Mouse (Mus musculus) kidney, embryonic 15.5 days (tissue): Measurements from ENCODE around the gene Il27ra. TPM values are rescaled to one million over a fixed set of nuclear protein-coding genes. Genes with fewer than 3 reads are reported as not detected.
A peak's percentile ranks its signal among the peaks of the same experiment; 100 is the strongest.

ENCODE experiments used
- ATAC-seq: fragments of 200-750 bp; cut with Nextera tagmentation; replicated peaks from 2 replicates; pipeline ENCODE4 v1.8.0; 2017; ENCODE audit warnings: moderate TSS enrichment; ENCODE audit not compliant: low FRiP score
- H3K27ac ChIP-seq: fragments of 300-500 bp; sonication (generic); 2 replicates; pipeline ENCODE4 v1.5.1; 2015; ENCODE audit warnings: mild to moderate bottlenecking, inconsistent platforms
- H3K27me3 ChIP-seq: fragments of 300-500 bp; sonication (generic); 2 replicates; pipeline ENCODE4 v1.6.1; 2015; ENCODE audit warnings: inconsistent platforms
- H3K36me3 ChIP-seq: fragments of 300-500 bp; sonication (generic); 2 replicates; pipeline ENCODE4 v1.6.1; 2015; ENCODE audit warnings: inconsistent platforms
- H3K4me1 ChIP-seq: fragments of 300-500 bp; sonication (generic); 2 replicates; pipeline ENCODE4 v1.6.1; 2015; ENCODE audit warnings: inconsistent platforms
- H3K4me2 ChIP-seq: fragments of 300-500 bp; sonication (generic); 2 replicates; pipeline ENCODE4 v1.6.1; 2015; ENCODE audit warnings: moderate library complexity, mild to moderate bottlenecking, inconsistent platforms
- H3K4me3 ChIP-seq: fragments of 300-500 bp; sonication (generic); replicated peaks from 2 replicates; pipeline ENCODE4 v1.5.1; 2015; ENCODE audit warnings: mild to moderate bottlenecking, inconsistent platforms
- H3K9ac ChIP-seq: fragments of 300-500 bp; sonication (generic); 2 replicates; pipeline ENCODE4 v1.6.1; 2015; ENCODE audit warnings: mild to moderate bottlenecking, inconsistent platforms
- H3K9me3 ChIP-seq: fragments of 300-500 bp; sonication (generic); replicated peaks from 2 replicates; pipeline ENCODE4 v1.6.1; 2016; ENCODE audit warnings: inconsistent platforms
- WGBS: fragments of 180-500 bp; shearing (Covaris S2); methylation state at CpG from one replicate; pipeline ENCODE4 v1.1.7; 2015; ENCODE audit warnings: mixed read lengths; 5-methylcytosine and 5-hydroxymethylcytosine counted together
- polyA plus RNA-seq: library from polyadenylated mRNA; unstranded; fragments of >200 nt; fragmentation: Nextera tagmentation; extraction: Ambion mirVana; gene quantifications from 2 replicates; pipeline ENCODE4 v1.2.1, GENCODE M21; 2015

Il27ra gene
- polyA plus RNA-seq, 1 experiment from 2014 or later, result 3.2 TPM

- H3K4me3 ChIP-seq, result peak within 1 kb of the TSS; percentile 11
Observed at GRCm38 (mm10) chr8:84001281-84002000, 40.9 kb downstream of the Il27ra start, which contains the start of gene 1700067K01Rik. Gene 1700067K01Rik, plus strand, starts transcription at chr8:84001502.

DNA sequence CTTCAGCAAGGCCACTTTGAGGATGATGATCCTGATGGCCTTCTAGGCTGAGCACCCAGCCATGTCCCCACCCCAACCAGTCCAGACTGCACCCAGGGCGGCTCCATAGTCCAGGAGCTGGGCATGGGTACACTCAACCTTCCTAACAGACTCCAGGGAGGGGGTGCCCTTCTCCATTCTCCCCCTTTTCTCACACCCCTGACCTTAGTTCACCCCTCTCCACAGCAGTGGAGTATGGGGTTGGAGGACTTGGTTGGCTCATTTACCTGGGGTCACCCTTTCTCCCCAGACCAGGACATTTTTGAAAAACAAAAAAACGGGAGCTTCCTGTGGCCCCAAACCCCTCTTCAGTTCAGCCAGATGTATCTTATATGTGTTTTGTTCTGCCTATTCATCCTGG is 42.6 kb downstream of the Il27ra start:
- H3K4me2 ChIP-seq, result peak overlapping the region; percentile 92; the same call in 1 of the 2 replicates
- peaks cover 6% of the 10 kb centered on the region; the same call in 1 of the 2 replicates for H3K27me3 ChIP-seq
- 88% methylated on average over 2 of the region's 2 CpGs for WGBS
- H3K9me3 ChIP-seq, result no peaks in the 10 kb centered on the region
- no peak overlapping the region for H3K27ac ChIP-seq
- ATAC-seq, result no peak
- H3K4me1 ChIP-seq, result peaks cover 56% of the 10 kb centered on the region
- H3K9ac ChIP-seq, result 0 out of 2 replicates have a peak overlapping the region, but pooled peaks have one; percentile 4
- H3K4me3 ChIP-seq, result peak overlapping the region; percentile 71; the same call in 1 of the 2 replicates
- H3K36me3 ChIP-seq, result peaks cover 41% of the 10 kb centered on the region

More at GRCm38 (mm10) chr8:84001281-84002000, 40.9 kb downstream of the Il27ra start, which contains the start of gene 1700067K01Rik:
- H3K27me3 ChIP-seq, result peaks cover 6% of the 10 kb centered on the region; the same call in 1 of the 2 replicates
- peaks cover 36% of the 10 kb centered on the region for H3K36me3 ChIP-seq
- no peak within 1 kb of the TSS for H3K27ac ChIP-seq
- 33% methylated on average over 61 of the region's 61 CpGs for WGBS
- H3K4me2 ChIP-seq, result peak within 1 kb of the TSS; percentile 44
- no peak for ATAC-seq
- no peaks in the 10 kb centered on the region for H3K9me3 ChIP-seq
- no peak within 1 kb of the TSS for H3K9ac ChIP-seq
- peaks cover 50% of the 10 kb centered on the region for H3K4me1 ChIP-seq

DNA sequence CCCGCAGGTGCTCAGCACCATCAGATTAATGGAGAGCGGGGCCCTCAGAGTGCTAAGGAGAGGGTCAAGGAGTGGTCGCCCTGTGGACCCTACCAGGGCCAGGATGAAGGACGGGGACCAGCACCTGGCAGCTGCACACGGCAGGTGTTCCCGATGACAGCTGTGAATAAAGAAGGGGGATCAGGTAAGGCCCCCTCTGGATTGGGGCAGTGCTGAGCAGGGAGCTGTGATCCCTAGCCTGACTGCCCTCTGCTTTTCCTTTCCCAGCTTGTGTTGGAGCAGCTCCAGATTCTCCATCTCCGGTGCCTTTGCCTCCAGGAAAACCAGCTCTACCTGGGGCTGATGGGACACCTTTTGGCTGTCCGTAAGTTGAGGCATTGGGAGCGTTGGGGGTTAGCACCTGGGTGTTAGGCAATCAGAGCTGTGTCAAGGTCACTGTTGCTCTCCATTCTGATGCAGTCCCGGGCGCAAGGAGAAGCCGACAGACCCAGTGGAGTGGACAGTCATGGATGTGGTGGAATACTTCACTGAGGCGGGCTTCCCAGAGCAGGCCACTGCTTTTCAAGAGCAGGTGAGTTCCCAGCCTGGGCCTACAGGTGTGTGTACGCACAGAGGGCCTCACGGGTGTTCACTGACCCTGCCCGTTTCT is 43.2 kb downstream of the Il27ra start:
- Histone ChIP-seq H3K9ac (peak overlapping the region; percentile 72), H3K9me3 (no peaks in the 10 kb centered on the region), H3K27me3 (peaks cover 6% of the 10 kb centered on the region; the same call in 1 of the 2 replicates), H3K4me2 (peak overlapping the region; percentile 92), H3K27ac (0 out of 2 replicates have a peak overlapping the region, but pooled peaks have one; percentile 89), H3K36me3 (peaks cover 48% of the 10 kb centered on the region), H3K4me1 (peaks cover 52% of the 10 kb centered on the region), H3K4me3 (peak overlapping the region; percentile 71)
- no peak for ATAC-seq
- 63% methylated on average over 16 of the region's 16 CpGs for WGBS

DNA sequence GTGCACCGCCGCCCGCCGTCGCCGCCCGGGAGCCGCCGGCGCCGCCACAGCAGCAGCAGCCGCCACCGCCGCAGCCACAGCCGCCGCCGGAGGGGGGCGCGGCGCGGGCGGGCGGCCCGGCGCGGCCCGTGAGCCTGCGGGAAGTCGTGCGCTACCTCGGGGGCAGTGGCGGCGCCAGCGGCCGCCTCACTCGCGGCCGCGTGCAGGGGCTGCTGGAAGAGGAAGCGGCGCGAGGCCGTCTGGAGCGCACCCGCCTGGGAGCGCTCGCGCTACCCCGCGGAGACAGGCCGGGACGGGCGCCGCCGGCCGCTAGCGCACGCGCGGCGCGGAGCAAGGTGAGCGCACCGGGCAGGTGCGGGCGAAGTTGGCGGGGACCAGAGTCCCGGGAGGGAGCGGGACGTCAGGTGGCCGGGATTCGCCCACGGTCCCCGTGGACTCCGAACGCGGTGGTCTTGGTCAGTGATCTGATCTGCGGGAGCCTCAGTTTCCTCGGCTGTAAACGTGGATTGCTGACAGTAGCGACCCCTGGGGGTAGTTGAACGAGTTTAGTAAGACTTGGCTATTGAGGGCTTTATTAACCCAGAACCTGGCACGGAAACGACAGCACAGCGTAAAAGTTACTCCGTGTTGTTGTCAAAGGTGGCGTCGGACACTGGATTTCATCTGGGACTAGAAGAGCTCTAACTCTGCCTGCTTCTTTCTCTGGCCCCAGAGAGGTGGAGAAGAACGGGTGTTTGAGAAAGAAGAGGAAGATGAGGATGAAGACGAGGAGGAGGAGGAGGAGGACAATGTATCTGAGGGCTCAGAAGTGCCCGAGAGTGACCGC is 43.9 kb downstream of the Il27ra start:
- WGBS, result 1% methylated on average over 71 of the region's 92 CpGs
- H3K9me3 ChIP-seq, result no peaks in the 10 kb centered on the region
- peak overlapping the region; percentile 92 for H3K4me2 ChIP-seq
- peak overlapping the region; percentile 72 for H3K9ac ChIP-seq
- peak; percentile 35 for ATAC-seq
- peak overlapping the region; percentile 89 for H3K27ac ChIP-seq
- H3K4me3 ChIP-seq, result peak overlapping the region; percentile 71
- peaks cover 6% of the 10 kb centered on the region; the same call in 1 of the 2 replicates for H3K27me3 ChIP-seq
- peaks cover 44% of the 10 kb centered on the region for H3K4me1 ChIP-seq
- H3K36me3 ChIP-seq, result peaks cover 54% of the 10 kb centered on the region

GRCm38 (mm10) chr8:83997511-83998141 is 44.8 kb downstream of the Il27ra start, which contains the start of gene Samd1:
Gene Samd1, plus strand, starts transcription at chr8:83997672.
- Histone ChIP-seq H3K9me3 (no peaks in the 10 kb centered on the region), H3K9ac (peak within 1 kb of the TSS; percentile 76), H3K4me1 (peaks cover 38% of the 10 kb centered on the region), H3K27ac (peak within 1 kb of the TSS; percentile 97), H3K27me3 (peaks cover 6% of the 10 kb centered on the region; the same call in 1 of the 2 replicates), H3K4me3 (peak within 1 kb of the TSS; percentile 71), H3K4me2 (peak within 1 kb of the TSS; percentile 92), H3K36me3 (peaks cover 55% of the 10 kb centered on the region)
- under 1% methylated on average over 68 of the region's 112 CpGs for WGBS
- ATAC-seq, result no peak; the same call in 1 of the 2 replicates

DNA sequence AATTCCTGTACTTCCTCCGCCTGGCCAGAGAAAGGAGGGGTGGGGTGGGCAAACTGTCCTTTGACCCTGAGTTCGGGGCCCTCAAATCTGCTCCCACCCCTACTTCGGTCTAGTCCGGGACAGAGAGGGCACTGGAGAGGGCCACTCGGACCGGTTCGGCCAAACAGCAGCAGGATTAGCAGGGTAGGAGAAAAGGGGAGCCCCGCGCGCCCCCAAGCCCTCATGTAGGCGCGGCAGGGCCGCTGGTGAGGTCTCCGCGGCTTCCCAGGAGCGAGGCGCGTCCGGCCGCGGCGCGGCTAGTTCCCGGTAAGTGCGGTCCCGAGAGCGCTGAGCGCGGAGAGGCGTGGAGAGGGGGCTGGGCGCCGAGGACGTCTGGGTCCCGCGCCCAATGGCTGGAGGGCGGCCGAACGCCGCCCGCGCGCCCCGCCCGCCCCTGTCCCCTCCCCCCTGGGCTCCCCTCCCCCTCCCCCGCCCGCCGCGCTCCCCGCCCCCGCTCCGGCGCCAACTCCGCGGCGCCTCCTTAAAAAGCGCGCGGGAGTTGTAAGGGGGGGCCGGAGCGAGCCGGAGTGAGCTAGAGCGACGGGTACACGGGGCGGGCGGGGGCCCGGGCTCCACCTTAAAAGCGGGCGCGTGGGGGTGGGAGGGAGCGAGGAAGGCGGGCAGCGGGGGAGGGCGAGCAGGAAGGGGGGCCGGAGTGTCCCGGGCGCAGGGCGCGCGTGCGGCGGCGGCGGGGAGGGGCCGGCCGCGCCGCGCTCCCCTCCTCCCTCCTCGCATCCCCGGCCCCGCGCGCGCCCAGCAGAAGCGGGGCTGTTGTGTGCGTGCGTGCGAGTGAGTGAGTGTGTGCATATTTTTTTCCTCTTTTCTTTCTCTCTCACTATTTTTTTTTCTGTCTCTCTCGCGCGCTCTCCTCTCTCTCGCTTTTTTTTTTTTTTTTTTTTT is 45.6 kb downstream of the Il27ra start:
- peak overlapping the region; percentile 97 for H3K27ac ChIP-seq
- H3K9ac ChIP-seq, result peak overlapping the region; percentile 76
- H3K4me1 ChIP-seq, result peaks cover 38% of the 10 kb centered on the region
- peak overlapping the region; percentile 71 for H3K4me3 ChIP-seq
- WGBS, result under 1% methylated on average over 67 of the region's 103 CpGs
- peaks cover 55% of the 10 kb centered on the region for H3K36me3 ChIP-seq
- peaks cover 6% of the 10 kb centered on the region; the same call in 1 of the 2 replicates for H3K27me3 ChIP-seq
- H3K4me2 ChIP-seq, result peak overlapping the region; percentile 92
- H3K9me3 ChIP-seq, result no peaks in the 10 kb centered on the region
- ATAC-seq, result peak; percentile 87

GRCm38 (mm10) chr8:83995973-83996372 is 46.4 kb downstream of the Il27ra start:
- Histone ChIP-seq H3K9ac (peak overlapping the region; percentile 76), H3K4me3 (peak overlapping the region; percentile 71), H3K4me1 (peaks cover 30% of the 10 kb centered on the region), H3K27ac (peak overlapping the region; percentile 97), H3K36me3 (peaks cover 56% of the 10 kb centered on the region), H3K4me2 (peak overlapping the region; percentile 92), H3K27me3 (0 out of 2 replicates have a peak, but pooled peaks cover 2% of the 10 kb centered on the region), H3K9me3 (no peaks in the 10 kb centered on the region)
- peak; percentile 10; the same call in 1 of the 2 replicates for ATAC-seq
- 15% methylated on average over 12 of the region's 12 CpGs for WGBS

- H3K4me3 ChIP-seq, result no peak overlapping the region
- 93% methylated on average over 3 of the region's 3 CpGs for WGBS
- H3K36me3 ChIP-seq, result peaks cover 56% of the 10 kb centered on the region
- H3K27me3 ChIP-seq, result no peaks in the 10 kb centered on the region
- H3K4me1 ChIP-seq, result peaks cover 17% of the 10 kb centered on the region
- no peak overlapping the region for H3K4me2 ChIP-seq
- no peaks in the 10 kb centered on the region for H3K9me3 ChIP-seq
- H3K9ac ChIP-seq, result no peak overlapping the region
- H3K27ac ChIP-seq, result no peak overlapping the region
- ATAC-seq, result no peak
Observed at GRCm38 (mm10) chr8:83994030-83994429, 48.4 kb downstream of the Il27ra start.

DNA sequence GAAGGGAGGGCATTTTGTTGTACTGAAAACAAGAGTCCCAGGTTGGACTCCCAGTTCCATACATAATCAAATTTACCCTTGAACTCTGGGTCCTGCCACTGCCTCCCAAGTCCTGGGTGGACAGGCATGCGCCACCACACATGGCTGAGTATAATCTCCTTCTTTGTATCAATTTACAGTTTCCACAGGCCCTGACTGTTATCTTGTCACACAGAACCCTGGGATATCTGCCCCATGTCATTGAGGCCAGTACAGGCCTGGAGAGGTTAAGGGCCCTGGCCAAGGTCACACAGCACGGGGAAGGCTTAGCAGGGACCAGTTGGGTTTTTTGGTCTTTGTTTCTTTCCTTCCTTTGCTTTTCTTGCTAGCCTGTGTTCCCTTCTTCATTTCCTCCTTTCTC is 49.9 kb downstream of the Il27ra start:
- Histone ChIP-seq H3K36me3 (peaks cover 70% of the 10 kb centered on the region), H3K9me3 (no peaks in the 10 kb centered on the region), H3K4me2 (no peak overlapping the region), H3K9ac (no peak overlapping the region), H3K27me3 (no peaks in the 10 kb centered on the region), H3K27ac (no peak overlapping the region), H3K4me3 (no peak overlapping the region), H3K4me1 (peaks cover 12% of the 10 kb centered on the region)
- no peak for ATAC-seq
- 60% methylated on average over 2 of the region's 2 CpGs for WGBS

GRCm38 (mm10) chr8:83990170-83990569 is 52.2 kb downstream of the Il27ra start:
- Histone ChIP-seq H3K27ac (no peak overlapping the region), H3K27me3 (no peaks in the 10 kb centered on the region), H3K4me1 (no peaks in the 10 kb centered on the region; the same call in 1 of the 2 replicates), H3K36me3 (peaks cover 92% of the 10 kb centered on the region), H3K9ac (no peak overlapping the region), H3K9me3 (no peaks in the 10 kb centered on the region), H3K4me2 (no peak overlapping the region), H3K4me3 (no peak overlapping the region)
- WGBS, result 92% methylated on average over 14 of the region's 14 CpGs
- no peak for ATAC-seq
